In genomic region chr5:102677176-102677575, GRCm38 (mm10) we compare ENCODE assay signal across 16 mouse cellular contexts.
"Had no signal": no experiment of that assay in that cellular context is flagged by ENCODE, and none has a peak within 500 bp of the region (broad histone marks: within the 10 kb centered on the region; RNA-seq: fewer than 3 reads in every experiment).

No protein-coding gene starts in this region.

- DNase-seq: kidney, adult 11 months; kidney, adult 9 months; kidney, postnatal 36 days; liver, embryonic 13.5 days; liver, postnatal 0 days; retina, postnatal 1 day; right cerebral cortex, postnatal 4 days; spleen, adult 18-20 months; thymus, postnatal 36 days had no signal

- H3K27ac ChIP-seq: kidney, postnatal 0 days; left cerebral cortex, adult 2 months; limb, embryonic 10.5 days; liver, embryonic 13.5 days; macrophage; midbrain, embryonic 15.5 days; neural tube, embryonic 12.5 days had no signal

- H3K4me1 ChIP-seq: liver, embryonic 13.5 days; megakaryocyte, embryonic 14.5 days; midbrain, embryonic 15.5 days; neural tube, embryonic 12.5 days had no signal

- H3K27me3 ChIP-seq: liver, embryonic 13.5 days; megakaryocyte, embryonic 14.5 days; midbrain, embryonic 15.5 days; neural tube, embryonic 12.5 days had no signal

- H3K9ac ChIP-seq: liver, embryonic 13.5 days; liver, postnatal 0 days; midbrain, embryonic 15.5 days; neural tube, embryonic 12.5 days had no signal

- H3K4me3 ChIP-seq: left cerebral cortex, adult 2 months; limb, embryonic 10.5 days; liver, embryonic 13.5 days; megakaryocyte, embryonic 14.5 days; midbrain, embryonic 15.5 days; neural tube, embryonic 12.5 days had no signal

- H3K36me3 ChIP-seq: limb, embryonic 10.5 days; liver, embryonic 13.5 days; midbrain, embryonic 15.5 days; neural tube, embryonic 12.5 days had no signal
